Mouse (Mus musculus) intestine, postnatal 0 days (tissue): Measurements from ENCODE around the gene 1700067P10Rik. TPM values are rescaled to one million over a fixed set of nuclear protein-coding genes. Genes with fewer than 3 reads are reported as not detected.

ENCODE experiments used
- ATAC-seq: fragments of 200-750 bp; cut with Nextera tagmentation; 2 replicates; pipeline ENCODE4 v1.8.0; 2017; ENCODE audit warnings: mild to moderate bottlenecking, moderate TSS enrichment, moderate library complexity
- H3K27ac ChIP-seq: fragments of 300-500 bp; sonication (generic); 2 replicates; pipeline ENCODE4 v1.5.1; 2014; ENCODE audit warnings: mild to moderate bottlenecking, low read depth, low read length, moderate library complexity
- H3K27me3 ChIP-seq: fragments of 300-500 bp; sonication (generic); replicated peaks from 2 replicates; pipeline ENCODE4 v1.6.1; 2014; ENCODE audit warnings: low read length, mixed read lengths; ENCODE audit not compliant: control insufficient read depth, insufficient read depth
- H3K36me3 ChIP-seq: fragments of 300-500 bp; sonication (generic); 2 replicates; pipeline ENCODE4 v1.6.1; 2014; ENCODE audit warnings: mild to moderate bottlenecking, moderate library complexity; ENCODE audit not compliant: control insufficient read depth, insufficient read depth
- H3K4me1 ChIP-seq: fragments of 300-500 bp; sonication (generic); replicated peaks from 2 replicates; pipeline ENCODE4 v1.6.1; 2014; ENCODE audit warnings: antibody characterized with exemption, low read length, mixed read lengths; ENCODE audit not compliant: control insufficient read depth, insufficient read depth
- H3K4me2 ChIP-seq: fragments of 300-500 bp; sonication (generic); replicated peaks from 2 replicates; pipeline ENCODE4 v1.6.1; 2014; ENCODE audit warnings: low read depth, mild to moderate bottlenecking, moderate library complexity
- H3K4me3 ChIP-seq: fragments of 300-500 bp; sonication (generic); 2 replicates; pipeline ENCODE4 v1.5.1; 2014; ENCODE audit warnings: low read depth, low read length
- H3K9ac ChIP-seq: fragments of 300-500 bp; sonication (generic); 2 replicates; pipeline ENCODE4 v1.6.1; 2014; ENCODE audit warnings: mild to moderate bottlenecking, low read depth, low read length
- H3K9me3 ChIP-seq: fragments of 300-500 bp; sonication (generic); 2 replicates; pipeline ENCODE4 v1.6.1; 2016; ENCODE audit warnings: mixed run types; ENCODE audit not compliant: control insufficient read depth
- CTCF ChIP-seq: sonication (generic); IDR thresholded peaks from 2 replicates; pipeline ENCODE4 v1.5.1; 2016; ENCODE audit warnings: low read depth, mild to moderate bottlenecking, control low read depth, antibody characterized with exemption, moderate library complexity
- WGBS: fragments of 180-500 bp; shearing (Covaris S2); extraction: QIAGEN DNeasy Blood & Tissue Kit; methylation state at CpG from one replicate; pipeline ENCODE4 v1.1.7; 2014; 5-methylcytosine and 5-hydroxymethylcytosine counted together
- polyA plus RNA-seq: library from polyadenylated mRNA; unstranded; fragments of >200 nt; fragmentation: Nextera tagmentation; extraction: Ambion mirVana; gene quantifications from 2 replicates; pipeline ENCODE4 v1.2.1, GENCODE M21; 2015

The 1700067P10Rik gene
- not detected in 2 replicates for polyA plus RNA-seq

DNA sequence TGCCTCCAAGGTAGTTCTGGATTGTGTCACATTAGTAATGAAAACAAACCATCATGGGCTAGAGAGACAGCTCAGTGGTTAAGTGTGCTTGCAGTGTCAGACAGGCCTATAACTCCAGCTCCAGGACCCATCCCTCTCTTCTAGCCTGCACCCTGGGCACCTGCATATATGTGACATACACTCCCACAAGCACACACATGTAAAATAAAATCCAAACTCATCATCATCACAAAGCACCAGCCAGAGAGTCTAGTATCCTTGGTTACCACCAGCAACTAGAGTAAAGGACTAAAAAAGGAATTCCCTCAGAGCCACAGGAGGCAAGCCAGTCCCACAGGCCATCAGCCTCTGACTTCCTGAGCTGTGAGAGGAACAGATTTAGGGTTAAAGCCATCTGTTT lies at the start of gene 1700067P10Rik:
TSS of gene 1700067P10Rik (plus strand) at position 301 of the 400 bp plus-strand sequence.
- no peaks in the 10 kb centered on the region for H3K4me1 ChIP-seq
- H3K4me3 ChIP-seq: no peak within 1 kb of the TSS
- no peak within 1 kb of the TSS for H3K4me2 ChIP-seq
- no peak within 1 kb of the TSS for H3K27ac ChIP-seq
- no peaks in the 10 kb centered on the region for H3K9me3 ChIP-seq
- no peaks in the 10 kb centered on the region for H3K27me3 ChIP-seq
- H3K9ac ChIP-seq: no peak within 1 kb of the TSS
- ATAC-seq: no peak
- H3K36me3 ChIP-seq: no peaks in the 10 kb centered on the region
- TF ChIP-seq CTCF: no peak

DNA sequence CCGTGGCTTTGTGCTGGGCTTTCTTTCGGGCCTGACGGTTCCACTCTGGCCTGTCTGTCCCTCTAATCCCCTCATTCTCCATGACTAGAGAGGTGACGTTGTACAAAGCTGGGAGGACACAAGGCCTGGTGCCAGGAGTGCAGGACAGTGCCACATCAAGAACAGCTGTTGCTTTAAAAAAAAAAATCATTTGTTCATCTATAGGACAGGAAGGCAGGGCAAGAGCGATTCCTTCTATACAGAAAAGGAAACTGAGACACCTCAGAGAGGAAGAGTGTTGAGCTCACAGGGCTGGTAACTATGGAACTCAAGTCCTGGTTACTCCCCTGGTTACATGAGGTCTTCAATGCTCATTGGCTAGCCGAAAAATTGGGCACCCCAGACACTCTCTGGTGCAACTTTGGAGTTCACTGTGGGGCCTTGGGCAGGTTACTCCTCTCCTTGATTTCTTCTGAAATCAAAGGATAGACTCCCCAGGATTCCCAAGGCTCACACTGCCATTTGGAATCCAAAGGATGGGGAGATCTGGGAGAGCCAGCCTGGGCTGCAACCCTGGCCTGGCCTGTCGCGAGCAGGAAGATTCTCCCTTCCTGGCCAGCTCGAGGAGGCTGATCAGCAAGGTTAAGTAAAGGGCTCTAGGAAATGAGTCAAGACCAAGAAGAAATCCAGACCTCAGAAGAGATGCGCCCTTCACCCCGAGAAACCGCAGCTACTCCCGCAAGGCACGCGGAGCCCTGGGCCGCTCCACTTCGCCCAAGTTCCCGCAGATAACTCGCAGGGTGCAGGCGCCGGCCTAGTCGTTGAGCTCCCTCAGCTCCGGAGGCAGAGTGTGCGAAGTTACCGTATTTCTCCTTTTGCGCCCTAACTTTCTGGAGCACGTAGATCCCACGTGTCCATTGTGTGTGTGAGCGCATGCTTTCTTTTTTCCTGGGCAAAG lies 47.5 kb upstream of the 1700067P10Rik start:
- WGBS: 9% methylated on average over 29 of the region's 29 CpGs
- peak overlapping the region; percentile 31; the same call in 1 of the 2 replicates for H3K9ac ChIP-seq

DNA sequence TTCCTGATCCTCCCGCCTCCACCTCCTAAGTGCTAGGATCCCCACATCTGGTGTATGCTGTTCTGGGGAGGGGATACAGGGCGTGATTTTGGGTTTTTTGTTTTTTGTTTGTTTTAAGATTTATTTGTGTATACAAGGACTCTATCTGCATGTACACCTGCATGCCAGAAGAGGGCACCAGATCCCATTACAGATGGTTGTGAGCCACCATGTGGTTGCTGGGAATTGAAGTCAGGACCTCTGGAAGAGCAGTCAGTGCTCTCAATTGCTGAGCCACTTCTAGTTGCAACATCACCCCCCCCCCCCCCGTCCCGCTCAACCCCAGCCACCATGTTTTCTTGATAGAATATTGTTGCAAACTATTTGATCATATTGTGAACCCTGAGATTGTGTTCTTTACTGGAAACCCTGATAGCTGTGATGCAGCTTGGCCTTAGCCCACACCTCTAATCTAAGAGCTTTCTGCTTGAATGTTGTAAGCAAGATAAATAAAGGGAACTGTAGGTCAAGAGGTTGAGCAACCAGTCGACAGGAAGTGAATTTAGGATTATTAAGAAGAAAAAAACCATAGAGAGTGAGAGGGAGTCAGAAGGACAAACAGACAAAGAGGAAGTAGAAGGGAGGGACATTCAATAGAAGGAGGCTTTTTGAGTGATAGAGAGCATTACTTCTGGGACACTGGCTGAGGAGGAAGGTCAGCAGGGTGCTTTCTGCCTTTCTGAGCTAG lies 45.8 kb upstream of the 1700067P10Rik start:
- peak; percentile 55 for TF ChIP-seq CTCF
- Histone ChIP-seq H3K4me2 (no peak overlapping the region), H3K27me3 (no peaks in the 10 kb centered on the region), H3K36me3 (no peaks in the 10 kb centered on the region), H3K27ac (no peak overlapping the region), H3K4me1 (0 out of 2 replicates have a peak, but pooled peaks cover 2% of the 10 kb centered on the region), H3K9ac (no peak overlapping the region), H3K4me3 (no peak overlapping the region), H3K9me3 (no peaks in the 10 kb centered on the region)
- WGBS: 73% methylated on average over 5 of the region's 5 CpGs
- ATAC-seq: no peak

More for the DNA sequence above, 47.5 kb upstream of the 1700067P10Rik start:
- TF ChIP-seq CTCF: no peak
- Histone ChIP-seq H3K9me3 (no peaks in the 10 kb centered on the region), H3K4me1 (0 out of 2 replicates have a peak, but pooled peaks cover 2% of the 10 kb centered on the region), H3K27ac (peak overlapping the region; percentile 71; the same call in 1 of the 2 replicates), H3K36me3 (no peaks in the 10 kb centered on the region), H3K4me2 (peak overlapping the region; percentile 57), H3K4me3 (peak overlapping the region; percentile 34), H3K27me3 (no peaks in the 10 kb centered on the region)
- ATAC-seq: peak; percentile 73

DNA sequence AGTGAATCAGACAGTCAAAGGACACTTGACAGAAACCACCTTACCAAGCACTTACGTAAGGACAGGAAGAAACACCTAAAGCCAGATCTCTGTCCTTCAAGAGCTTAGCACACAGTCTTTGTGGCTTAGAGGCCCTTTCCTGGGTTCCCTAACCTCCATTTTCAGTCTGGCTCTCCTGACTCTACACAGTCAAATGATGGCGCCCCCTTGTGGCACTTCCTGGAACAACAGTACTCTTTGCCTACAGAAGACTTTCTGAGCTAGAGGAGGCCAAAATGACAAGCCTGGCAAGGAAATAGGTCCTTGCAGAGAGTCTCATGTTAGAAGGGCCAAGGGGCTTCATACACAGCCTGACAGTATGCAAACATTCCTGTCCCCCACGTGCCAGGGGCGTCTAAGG lies 43.5 kb upstream of the 1700067P10Rik start:
- Histone ChIP-seq H3K4me3 (no peak overlapping the region), H3K27ac (no peak overlapping the region), H3K9me3 (no peaks in the 10 kb centered on the region), H3K4me2 (no peak overlapping the region), H3K27me3 (no peaks in the 10 kb centered on the region), H3K36me3 (no peaks in the 10 kb centered on the region), H3K4me1 (0 out of 2 replicates have a peak, but pooled peaks cover 2% of the 10 kb centered on the region), H3K9ac (no peak overlapping the region)
- peak; percentile 86 for TF ChIP-seq CTCF
- WGBS: 30% methylated on average over 4 of the region's 4 CpGs
- no peak for ATAC-seq

DNA sequence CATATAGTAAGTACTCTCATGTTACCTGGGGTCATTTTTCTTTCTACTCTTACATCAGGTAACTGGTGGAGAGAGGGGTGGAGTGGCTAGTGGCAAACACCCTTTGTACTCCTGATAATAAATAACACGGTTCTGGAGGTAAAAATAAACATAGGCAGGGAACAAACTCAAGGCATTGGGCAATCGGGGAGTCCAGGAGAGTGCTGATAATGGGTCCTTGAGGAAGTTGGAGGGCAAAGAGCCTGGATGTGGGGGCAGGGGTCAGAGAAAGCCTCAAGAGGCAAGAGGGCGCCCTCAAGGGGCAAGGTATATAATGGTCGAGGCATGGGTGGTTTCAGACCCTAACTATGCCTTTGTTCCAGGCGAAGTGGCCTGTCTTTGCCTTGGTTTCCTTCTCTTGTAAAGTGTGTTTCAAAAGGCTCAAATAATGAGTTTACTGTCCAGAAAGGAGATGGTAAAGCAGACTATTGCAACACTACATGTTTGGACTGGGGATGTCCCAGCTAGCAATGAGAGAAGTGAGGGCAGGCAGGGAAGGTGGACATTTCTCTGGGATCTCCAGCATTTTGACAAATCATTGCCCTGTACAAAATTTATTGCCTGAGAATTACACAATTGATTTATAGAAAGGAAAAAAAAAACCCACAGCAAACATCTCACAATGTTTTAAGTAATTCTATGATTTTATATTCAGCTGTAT lies 37.3 kb upstream of the 1700067P10Rik start:
- WGBS: 30% methylated on average over 5 of the region's 5 CpGs
- Histone ChIP-seq H3K4me1 (no peaks in the 10 kb centered on the region), H3K27ac (peak overlapping the region; percentile 10; the same call in 1 of the 2 replicates), H3K9me3 (no peaks in the 10 kb centered on the region), H3K4me3 (no peak overlapping the region), H3K27me3 (no peaks in the 10 kb centered on the region), H3K36me3 (no peaks in the 10 kb centered on the region), H3K9ac (no peak overlapping the region), H3K4me2 (no peak overlapping the region)
- ATAC-seq: peak; percentile 85
- TF ChIP-seq CTCF: peak; percentile 66
